8 mouse cellular contexts compared by ENCODE assay signal in genomic region chr5:137294744-137295093, GRCm38 (mm10). TPM values are rescaled to one million over a fixed set of nuclear protein-coding genes. Genes with fewer than 3 reads are reported as not detected.
DNase-seq lines count a peak whose midpoint lies in the region; ATAC-seq and TF ChIP-seq lines count a peak whose summit lies in the region.

No protein-coding gene starts in this region.

- peak overlapping the region; percentile 74 for H3K4me3 ChIP-seq in heart, embryonic 10.5 days
- peak overlapping the region; percentile 88 for H3K4me3 ChIP-seq in ES-Bruce4 (ENCODE audit: low read depth, low read length)

- H3K4me1 ChIP-seq in heart, embryonic 10.5 days = peaks cover 41% of the 10 kb centered on the region
- H3K4me1 ChIP-seq in ES-Bruce4 (ENCODE audit: control insufficient read depth, insufficient read depth, low read length) = no peaks in the 10 kb centered on the region

- peak; percentile 6 for ATAC-seq in granulocyte monocyte progenitor cell, adult 5-6 weeks (replicated peaks; ENCODE audit: poor library complexity, severe bottlenecking)
- ATAC-seq in erythroid progenitor cell, adult 5-6 weeks (replicated peaks; ENCODE audit: low FRiP score, poor library complexity, severe bottlenecking) = no peak

- no peak for TF ChIP-seq EP300 in ES-Bruce4 (IDR thresholded peaks at IDR 0.05; ENCODE audit: insufficient read depth, low read depth, low read length)

- no peak for TF ChIP-seq POLR2A in ES-Bruce4 (IDR thresholded peaks at IDR 0.05; ENCODE audit: insufficient read depth, low read length)

- no peaks in the 10 kb centered on the region for H3K9me3 ChIP-seq in heart, embryonic 10.5 days
- no peaks in the 10 kb centered on the region for H3K9me3 ChIP-seq in ES-Bruce4 (replicated peaks; ENCODE audit: control insufficient read depth, insufficient read depth, low read length, poor library complexity, severe bottlenecking)

- H3K36me3 ChIP-seq in heart, embryonic 10.5 days = peaks cover 48% of the 10 kb centered on the region
- peaks cover 47% of the 10 kb centered on the region for H3K36me3 ChIP-seq in ES-Bruce4 (ENCODE audit: control insufficient read depth, insufficient read depth, low read length, poor library complexity, severe bottlenecking)

- peak overlapping the region; percentile 94 for H3K27ac ChIP-seq in heart, embryonic 10.5 days
- H3K27ac ChIP-seq in ES-Bruce4 (ENCODE audit: insufficient read depth, low read length) = peak overlapping the region; percentile 75

- H3K9ac ChIP-seq in ES-Bruce4 (ENCODE audit: low read depth, poor library complexity, severe bottlenecking) = peak overlapping the region; percentile 96

- peaks cover 32% of the 10 kb centered on the region for H3K27me3 ChIP-seq in heart, embryonic 10.5 days (ENCODE audit: insufficient read depth, poor library complexity, severe bottlenecking)
- H3K27me3 ChIP-seq in ES-Bruce4 (ENCODE audit: control insufficient read depth, insufficient read depth, low read length, poor library complexity, severe bottlenecking) = no peaks in the 10 kb centered on the region

- no peak for DNase-seq in heart, embryonic 10.5 days (ENCODE audit: low spot score)
- DNase-seq in heart, adult 18-20 months = no peak
- DNase-seq in lung, postnatal 10 days = peak; percentile 33
- no peak for DNase-seq in spleen, adult 18-20 months
- no peak for DNase-seq in thymus, postnatal 4 days

- no peak for TF ChIP-seq CTCF in ES-Bruce4 (IDR thresholded peaks at IDR 0.05; ENCODE audit: low read depth, low read length)

- WGBS in heart, embryonic 10.5 days = 7% methylated on average over 18 of the region's 18 CpGs

RNA-seq across cellular contexts. Expression of gene Ufsp1, which starts 0.3 kb away (rescaled TPM):
- polyA plus RNA-seq in heart, embryonic 10.5 days (2016; fragmentation: Nextera tagmentation; extraction: Ambion mirVana) = 11.1 and 12.3 TPM in 2 replicates
- total RNA-seq in heart, adult 18-20 months (2021) = 10 to 100 TPM in 1 of 2 experiments, 1 to 10 TPM in 1; 8.1 to 10.7 TPM
- polyA plus RNA-seq in ES-Bruce4 (2011; ENCODE audit: insufficient read depth, insufficient read length, low read depth, missing spikeins) = 6.4 and 8.7 TPM in 2 replicates
- total RNA-seq in granulocyte monocyte progenitor cell, adult 5-6 weeks (2014; fragmentation: Nextera tagmentation) = 0.53 TPM in 1 of 2 replicates, not detected in the other
- 0.43 and 5.2 TPM in 2 replicates for total RNA-seq in granulocyte monocyte progenitor cell, adult 5-6 weeks (2017)
- 50.8 and 61.2 TPM in 2 replicates for total RNA-seq in erythroid progenitor cell, adult 5-6 weeks (2015; ENCODE audit: low replicate concordance)
- 27.8 and 30.2 TPM in 2 replicates for total RNA-seq in erythroid progenitor cell, adult 5-6 weeks (2017; ENCODE audit: low replicate concordance)

RNA-seq across cellular contexts. Expression of gene Ache, which starts 7.4 kb away (rescaled TPM):
- polyA plus RNA-seq in heart, embryonic 10.5 days (2016; fragmentation: Nextera tagmentation; extraction: Ambion mirVana) = 10.7 and 24.1 TPM in 2 replicates
- 1 to 10 TPM; 1.8 to 2.6 TPM for total RNA-seq in heart, adult 18-20 months (2021)
- 0.31 TPM in 1 of 2 replicates, not detected in the other for polyA plus RNA-seq in ES-Bruce4 (2011; ENCODE audit: insufficient read depth, insufficient read length, low read depth, missing spikeins)
- total RNA-seq in granulocyte monocyte progenitor cell, adult 5-6 weeks (2014; fragmentation: Nextera tagmentation) = not detected in 2 replicates
- total RNA-seq in granulocyte monocyte progenitor cell, adult 5-6 weeks (2017) = 0.04 and 0.10 TPM in 2 replicates
- 261 and 288 TPM in 2 replicates for total RNA-seq in erythroid progenitor cell, adult 5-6 weeks (2015; ENCODE audit: low replicate concordance)
- total RNA-seq in erythroid progenitor cell, adult 5-6 weeks (2017; ENCODE audit: low replicate concordance) = 159 and 175 TPM in 2 replicates

RNA-seq across cellular contexts. Expression of gene Srrt, which starts 12.8 kb away (rescaled TPM):
- polyA plus RNA-seq in heart, embryonic 10.5 days (2016; fragmentation: Nextera tagmentation; extraction: Ambion mirVana) = 124 and 147 TPM in 2 replicates
- total RNA-seq in heart, adult 18-20 months (2021) = 10 to 100 TPM; 44.4 to 55.6 TPM
- polyA plus RNA-seq in ES-Bruce4 (2011; ENCODE audit: insufficient read depth, insufficient read length, low read depth, missing spikeins) = 121 and 139 TPM in 2 replicates
- total RNA-seq in granulocyte monocyte progenitor cell, adult 5-6 weeks (2014; fragmentation: Nextera tagmentation) = 238 and 321 TPM in 2 replicates
- 239 and 278 TPM in 2 replicates for total RNA-seq in granulocyte monocyte progenitor cell, adult 5-6 weeks (2017)
- 235 and 247 TPM in 2 replicates for total RNA-seq in erythroid progenitor cell, adult 5-6 weeks (2015; ENCODE audit: low replicate concordance)
- 557 and 577 TPM in 2 replicates for total RNA-seq in erythroid progenitor cell, adult 5-6 weeks (2017; ENCODE audit: low replicate concordance)

RNA-seq across cellular contexts. Expression of gene Trip6, which starts 19.5 kb away (rescaled TPM):
- 55.6 and 62.2 TPM in 2 replicates for polyA plus RNA-seq in heart, embryonic 10.5 days (2016; fragmentation: Nextera tagmentation; extraction: Ambion mirVana)
- total RNA-seq in heart, adult 18-20 months (2021) = 10 to 100 TPM; 12.0 to 13.3 TPM
- polyA plus RNA-seq in ES-Bruce4 (2011; ENCODE audit: insufficient read depth, insufficient read length, low read depth, missing spikeins) = 22.2 and 23.2 TPM in 2 replicates
- 9.4 and 9.9 TPM in 2 replicates for total RNA-seq in granulocyte monocyte progenitor cell, adult 5-6 weeks (2014; fragmentation: Nextera tagmentation)
- total RNA-seq in granulocyte monocyte progenitor cell, adult 5-6 weeks (2017) = 2.9 and 5.6 TPM in 2 replicates
- 1.4 TPM in 1 of 2 replicates, not detected in the other for total RNA-seq in erythroid progenitor cell, adult 5-6 weeks (2015; ENCODE audit: low replicate concordance)
- total RNA-seq in erythroid progenitor cell, adult 5-6 weeks (2017; ENCODE audit: low replicate concordance) = 1.8 and 7.2 TPM in 2 replicates

RNA-seq across cellular contexts. Expression of gene Slc12a9, which starts 38.7 kb away (rescaled TPM):
- polyA plus RNA-seq in heart, embryonic 10.5 days (2016; fragmentation: Nextera tagmentation; extraction: Ambion mirVana) = 10.6 and 12.0 TPM in 2 replicates
- total RNA-seq in heart, adult 18-20 months (2021) = 1 to 10 TPM; 1.5 to 1.8 TPM
- polyA plus RNA-seq in ES-Bruce4 (2011; ENCODE audit: insufficient read depth, insufficient read length, low read depth, missing spikeins) = 7.9 and 8.8 TPM in 2 replicates
- 16.3 and 26.3 TPM in 2 replicates for total RNA-seq in granulocyte monocyte progenitor cell, adult 5-6 weeks (2014; fragmentation: Nextera tagmentation)
- 6.5 and 6.6 TPM in 2 replicates for total RNA-seq in granulocyte monocyte progenitor cell, adult 5-6 weeks (2017)
- 0.72 and 1.7 TPM in 2 replicates for total RNA-seq in erythroid progenitor cell, adult 5-6 weeks (2015; ENCODE audit: low replicate concordance)
- 0.15 and 0.64 TPM in 2 replicates for total RNA-seq in erythroid progenitor cell, adult 5-6 weeks (2017; ENCODE audit: low replicate concordance)

Comparison
In these comparisons a context has a peak if more than half of its experiments do, and no peak if none do; other contexts are left out.
1. RNA of gene Ache, which starts 7.4 kb away (total RNA-seq): 159 to 288 TPM in erythroid progenitor cell, adult 5-6 weeks; 1.8 to 2.6 TPM in heart, adult 18-20 months and 0.04 to 0.10 TPM in granulocyte monocyte progenitor cell, adult 5-6 weeks; every median in the first group is over 10 times any median in the second.
2. RNA of gene Srrt, which starts 12.8 kb away (total RNA-seq): 235 to 577 TPM in erythroid progenitor cell, adult 5-6 weeks and 238 to 321 TPM in granulocyte monocyte progenitor cell, adult 5-6 weeks; 44.4 to 55.6 TPM in heart, adult 18-20 months; every median in the first group is over 4 times any median in the second.